Mouse (Mus musculus): ENCODE measurements around the gene Sept6.

Gene Sept6

DNA sequence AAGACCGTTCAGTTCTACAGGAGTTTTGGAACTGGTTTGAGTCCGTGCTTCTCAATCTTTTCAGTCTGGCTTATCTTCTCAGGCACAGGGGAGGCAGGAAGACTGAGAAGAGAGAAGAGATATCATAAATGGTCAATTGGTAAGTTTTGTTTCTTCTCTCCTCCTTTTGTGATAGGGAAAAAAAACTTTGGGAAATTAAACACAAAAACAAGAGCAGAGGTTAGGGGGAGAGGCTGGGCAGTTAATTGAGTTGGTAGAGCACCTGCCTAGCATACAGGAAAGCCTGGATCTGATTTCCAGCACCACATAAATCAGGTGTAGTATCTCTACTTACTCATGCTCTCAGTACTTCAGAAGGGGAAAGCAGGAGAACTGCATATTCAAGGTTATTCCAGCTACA, at the start of gene Sept6:
Gene Sept6, minus strand, starts transcription at position 101 of the 400 bp plus-strand sequence.
- DNase-seq (ENCODE audit: low read depth in 2 of 2, low spot score in 2 of 2) = no peak

DNA sequence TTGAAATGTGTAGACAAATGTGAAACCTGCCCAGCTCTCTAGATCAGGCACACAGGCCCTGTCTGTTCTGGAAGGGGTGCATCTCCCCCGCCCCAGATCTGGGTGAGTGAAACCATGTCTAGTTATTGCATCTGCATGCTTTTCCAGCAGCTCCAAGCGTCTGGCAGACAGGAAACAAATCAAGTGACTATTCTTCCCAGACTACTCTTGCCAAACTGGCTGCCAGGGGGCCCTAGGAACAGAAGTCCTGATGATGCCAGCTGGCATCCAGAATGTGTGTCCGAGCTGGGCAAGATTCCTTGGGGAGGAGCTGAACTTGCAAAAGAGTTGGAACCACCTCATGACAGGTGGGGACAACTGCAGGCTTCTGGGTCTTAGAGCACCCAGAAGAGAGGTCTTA, 36.8 kb upstream of the Sept6 start:
- no peak for DNase-seq (ENCODE audit: low read depth in 2 of 2, low spot score in 2 of 2)

DNA sequence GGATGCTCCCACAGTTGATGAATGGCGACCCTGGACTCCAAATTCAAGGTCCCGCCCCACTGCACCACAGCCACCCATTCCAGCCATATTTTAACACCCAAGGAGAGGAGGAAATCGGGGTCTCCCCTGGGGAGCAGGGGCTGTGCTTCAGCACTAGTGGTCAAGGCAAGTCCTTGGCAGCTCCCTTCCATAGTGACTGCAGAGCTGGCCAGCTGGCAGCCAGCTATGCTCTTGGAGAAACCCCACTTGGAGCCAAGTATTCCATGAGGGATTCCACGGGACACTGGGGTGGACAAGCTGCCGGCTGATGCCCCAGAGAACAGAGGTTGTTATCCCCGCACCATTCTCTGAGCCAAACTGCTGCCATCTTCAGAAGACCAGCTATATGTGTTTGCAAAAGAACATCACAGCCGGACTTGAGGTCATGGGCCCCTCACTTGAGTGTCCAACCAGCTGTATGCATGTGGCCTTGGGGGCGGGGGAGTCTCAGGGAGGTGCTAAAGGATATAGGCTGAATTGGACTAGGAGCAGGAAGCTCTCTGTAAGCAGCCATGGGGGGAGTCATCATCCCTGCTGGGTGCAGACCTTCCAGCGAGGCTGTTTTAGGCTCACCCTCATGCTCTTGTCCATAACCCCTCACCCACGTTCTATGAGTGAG, 32.2 kb upstream of the Sept6 start:
- DNase-seq (ENCODE audit: low read depth in 2 of 2, low spot score in 2 of 2) = no peak

DNA sequence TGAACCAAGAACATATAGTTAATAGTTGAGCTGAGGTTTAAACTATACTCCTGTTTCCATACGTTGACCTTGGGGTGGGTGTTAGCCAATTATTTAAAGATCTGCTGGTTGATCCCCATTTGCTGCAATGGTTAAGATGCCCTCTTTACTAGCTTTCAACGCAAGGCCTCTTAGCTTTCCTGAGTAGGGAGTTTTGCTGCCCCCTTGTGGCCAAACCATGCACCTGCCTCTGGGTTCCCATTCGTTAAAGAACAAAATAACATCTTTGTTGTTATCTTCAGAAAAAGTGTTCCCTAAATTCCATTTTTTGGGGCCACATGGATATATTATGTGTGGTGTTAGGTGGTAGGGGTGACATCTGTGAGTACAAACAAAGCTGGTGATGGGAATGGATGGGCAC, 31.1 kb upstream of the Sept6 start:
- peak; percentile 57 to 72 for DNase-seq (ENCODE audit: low read depth in 2 of 2, low spot score in 2 of 2)

DNA sequence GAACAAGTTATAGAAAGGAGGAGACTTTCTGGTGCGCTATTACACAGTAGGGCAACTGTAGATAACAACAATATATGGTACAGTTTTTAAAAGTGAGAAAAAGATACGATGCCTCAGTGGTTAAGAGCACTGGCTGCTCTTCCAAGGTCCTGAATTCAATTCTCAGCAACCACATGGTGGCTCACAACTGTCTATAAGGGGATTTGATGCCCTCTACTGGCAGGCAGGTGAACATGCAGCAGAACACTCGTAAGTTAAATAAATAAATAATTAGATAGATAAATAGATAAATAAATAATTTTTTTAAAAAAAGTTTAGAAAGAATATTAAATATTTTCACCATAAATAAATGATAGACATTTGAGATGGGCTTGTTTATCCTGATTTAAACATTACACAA, 27.5 kb upstream of the Sept6 start:
- DNase-seq (ENCODE audit: low read depth in 2 of 2, low spot score in 2 of 2) = no peak

DNA sequence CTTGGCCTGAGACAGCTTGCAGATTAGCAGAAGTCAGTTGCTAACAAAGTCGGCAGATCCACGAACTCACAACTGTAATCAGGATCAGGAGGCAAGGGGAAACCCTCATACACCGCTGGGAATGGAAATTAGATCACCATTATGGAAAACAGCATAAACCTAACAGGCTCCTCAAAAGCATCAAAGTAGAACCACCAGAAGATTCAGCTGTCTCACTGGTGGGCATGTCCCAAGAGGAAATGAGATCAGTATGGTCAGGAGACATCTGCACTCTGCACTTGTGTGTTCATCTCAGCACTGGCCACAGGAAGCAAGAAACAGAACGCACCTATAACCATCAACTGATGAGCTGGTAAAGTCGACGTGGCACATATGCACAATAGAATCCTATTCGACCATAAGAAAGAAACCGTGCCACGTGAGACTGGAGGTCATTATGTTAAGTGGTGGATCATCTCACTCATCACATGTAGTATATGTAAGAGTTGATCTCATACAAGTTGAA, 26.6 kb upstream of the Sept6 start:
- DNase-seq (ENCODE audit: low read depth in 2 of 2, low spot score in 2 of 2) = no peak

DNA sequence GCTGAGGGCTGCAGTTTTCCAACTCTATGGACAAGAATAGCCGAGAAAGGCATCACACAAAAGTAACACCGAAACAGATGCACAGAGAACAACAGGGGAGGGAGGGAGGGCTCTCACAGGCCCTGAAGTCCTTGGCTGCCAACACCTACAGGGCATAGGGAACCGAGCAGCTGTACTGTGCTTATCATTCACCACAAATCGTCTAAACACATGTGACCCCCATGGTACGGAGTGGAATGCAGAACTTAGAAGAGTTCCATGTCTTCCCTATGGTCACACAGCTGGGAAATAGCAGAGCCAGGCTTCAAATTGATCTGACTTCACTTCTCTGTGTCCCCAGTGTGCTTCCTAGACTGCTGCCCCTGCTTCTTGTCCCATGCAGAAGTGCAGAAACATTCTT, 22.3 kb upstream of the Sept6 start:
- no peak for DNase-seq (ENCODE audit: low read depth in 2 of 2, low spot score in 2 of 2)

DNA sequence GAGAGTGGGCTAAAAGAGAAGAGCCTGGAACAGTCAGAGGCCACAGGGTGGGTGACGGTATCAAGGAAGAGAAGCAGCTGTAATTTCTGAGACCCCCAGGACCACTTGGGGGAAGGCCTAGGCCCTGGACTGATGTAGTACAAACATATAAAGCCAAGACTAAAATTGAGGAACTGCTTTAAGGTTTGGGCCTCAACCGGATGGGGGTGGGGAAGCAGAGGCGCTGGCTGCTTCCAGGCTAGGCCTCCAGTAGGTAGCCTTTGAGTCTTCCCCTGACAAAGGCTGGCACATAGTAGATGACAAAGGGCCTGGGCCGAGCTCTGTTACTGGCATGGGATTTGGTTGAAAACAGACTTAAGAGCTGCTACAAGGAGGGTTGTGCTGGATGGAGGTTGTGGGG, 555 bp downstream of the Sept6 start:
- no peak for DNase-seq (ENCODE audit: low read depth in 2 of 2, low spot score in 2 of 2)

DNA sequence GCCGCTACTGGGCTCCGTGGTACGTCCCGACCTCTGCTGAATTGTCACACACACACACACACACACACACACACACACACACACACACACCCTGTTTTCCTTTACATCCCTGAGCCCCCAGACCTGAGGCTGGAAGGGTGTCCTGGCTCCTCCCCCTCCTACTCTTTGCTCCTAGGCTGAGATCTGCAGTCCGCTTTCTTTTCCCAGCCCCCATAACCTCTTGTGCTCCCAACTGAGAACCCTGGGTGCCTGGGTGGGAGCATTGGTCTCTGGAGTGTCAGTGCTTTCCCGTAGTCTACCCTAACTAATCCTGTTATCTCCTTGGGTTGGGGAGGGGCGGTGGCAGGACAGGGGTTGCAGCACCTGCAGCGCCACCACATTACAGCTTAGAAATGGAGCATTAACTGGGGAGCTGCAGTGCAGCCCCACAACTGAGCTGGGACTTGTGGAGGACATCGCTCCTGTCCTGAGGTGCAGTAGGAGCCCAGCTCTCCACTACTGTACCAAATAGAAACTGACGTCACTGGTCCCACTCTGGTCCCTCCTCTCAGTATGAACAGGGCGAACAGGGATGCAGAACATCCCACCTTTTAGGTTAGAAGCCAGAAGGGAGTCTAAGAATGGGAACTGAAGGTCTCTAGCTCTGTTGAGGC, 1.7 kb downstream of the Sept6 start:
- DNase-seq (ENCODE audit: low read depth in 2 of 2, low spot score in 2 of 2) = peak in 1 of 2 experiments; percentile 24

DNA sequence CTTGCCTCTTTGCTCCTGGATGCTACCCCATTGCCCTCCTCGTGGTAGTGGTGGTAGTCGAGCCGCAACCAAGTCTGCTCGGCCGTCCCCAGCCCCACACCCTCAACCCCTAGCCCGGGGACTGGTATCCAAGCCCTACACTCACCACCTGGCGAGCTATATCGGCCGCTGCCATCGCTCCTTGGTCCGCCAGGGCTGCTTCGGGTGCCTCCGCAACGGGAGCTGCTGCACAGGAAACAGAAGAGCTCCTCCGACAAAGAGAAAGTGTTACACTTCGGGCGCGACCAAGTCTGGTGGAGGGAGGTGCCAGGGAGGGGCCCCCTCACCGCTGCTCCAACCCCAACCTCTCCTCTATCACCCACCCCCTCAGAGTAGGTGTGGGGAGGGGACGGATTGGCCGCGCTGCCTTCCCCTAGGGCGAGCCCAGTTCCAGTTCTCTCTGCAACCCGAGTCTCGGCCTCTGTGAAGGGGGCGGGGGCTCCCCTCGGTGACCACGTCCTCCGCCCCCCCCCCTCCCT, 2.3 kb downstream of the Sept6 start:
- DNase-seq (ENCODE audit: low read depth in 2 of 2, low spot score in 2 of 2) = peak; percentile 75 to 81

DNA sequence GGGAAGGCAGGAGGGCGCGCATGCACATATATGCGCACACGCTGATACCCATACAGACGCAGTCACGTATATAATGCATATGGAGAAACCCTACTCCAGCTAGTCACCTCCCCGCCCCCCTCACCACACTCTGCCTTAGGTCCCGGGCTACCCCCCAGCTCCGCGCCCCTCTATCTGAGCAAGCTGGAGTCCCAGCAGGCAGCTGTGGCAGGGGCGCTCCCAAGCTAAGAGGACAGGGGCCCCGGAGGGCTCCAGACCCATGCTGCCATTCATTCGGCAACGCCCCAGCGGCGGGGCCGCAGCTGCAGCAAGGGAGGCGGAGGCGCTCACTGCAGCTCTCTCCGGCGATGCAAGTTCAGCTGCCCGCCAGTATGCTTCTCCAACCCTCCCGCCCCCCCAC, 2.8 kb downstream of the Sept6 start:
- DNase-seq (ENCODE audit: low read depth in 2 of 2, low spot score in 2 of 2) = no peak

DNA sequence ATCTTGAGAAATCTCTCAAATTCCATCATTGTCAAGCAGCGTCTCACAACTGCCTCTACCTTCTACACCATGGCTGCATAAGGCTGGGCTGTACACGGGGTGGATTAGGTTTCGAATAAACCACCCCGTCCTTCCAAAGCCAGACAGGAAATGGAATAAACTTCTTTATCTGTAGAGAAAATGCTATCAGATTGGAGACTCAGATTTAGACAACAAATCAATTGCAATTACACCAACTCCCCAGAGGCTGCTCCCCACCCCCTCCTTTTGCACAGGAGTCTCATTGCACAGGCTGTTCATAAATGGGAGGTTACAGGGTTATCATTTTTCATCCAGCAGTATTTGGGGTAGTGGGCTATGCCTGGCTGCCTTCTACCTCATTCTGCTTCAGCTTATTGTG, 3.7 kb downstream of the Sept6 start:
- DNase-seq (ENCODE audit: low read depth in 2 of 2, low spot score in 2 of 2) = no peak

DNA sequence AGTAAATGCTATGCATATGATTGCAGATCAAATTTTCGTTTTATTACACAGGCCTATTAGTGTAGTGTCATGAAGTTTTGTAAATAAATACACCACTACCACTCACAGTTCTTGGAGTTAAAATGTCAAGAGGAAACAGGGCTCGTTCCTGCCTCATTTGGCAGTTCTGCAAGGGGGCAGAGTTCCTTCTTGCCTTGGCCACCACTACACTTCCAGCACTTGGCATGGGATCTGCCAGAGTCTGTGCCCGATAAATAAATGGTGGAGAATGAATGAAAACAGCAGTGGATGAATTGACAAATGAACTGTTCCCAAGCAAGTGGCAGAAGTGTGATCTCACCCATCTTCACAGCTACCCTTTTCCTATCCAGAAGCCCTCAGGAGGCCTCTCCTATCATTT, 6.6 kb downstream of the Sept6 start:
- no peak for DNase-seq (ENCODE audit: low read depth in 2 of 2, low spot score in 2 of 2)

DNA sequence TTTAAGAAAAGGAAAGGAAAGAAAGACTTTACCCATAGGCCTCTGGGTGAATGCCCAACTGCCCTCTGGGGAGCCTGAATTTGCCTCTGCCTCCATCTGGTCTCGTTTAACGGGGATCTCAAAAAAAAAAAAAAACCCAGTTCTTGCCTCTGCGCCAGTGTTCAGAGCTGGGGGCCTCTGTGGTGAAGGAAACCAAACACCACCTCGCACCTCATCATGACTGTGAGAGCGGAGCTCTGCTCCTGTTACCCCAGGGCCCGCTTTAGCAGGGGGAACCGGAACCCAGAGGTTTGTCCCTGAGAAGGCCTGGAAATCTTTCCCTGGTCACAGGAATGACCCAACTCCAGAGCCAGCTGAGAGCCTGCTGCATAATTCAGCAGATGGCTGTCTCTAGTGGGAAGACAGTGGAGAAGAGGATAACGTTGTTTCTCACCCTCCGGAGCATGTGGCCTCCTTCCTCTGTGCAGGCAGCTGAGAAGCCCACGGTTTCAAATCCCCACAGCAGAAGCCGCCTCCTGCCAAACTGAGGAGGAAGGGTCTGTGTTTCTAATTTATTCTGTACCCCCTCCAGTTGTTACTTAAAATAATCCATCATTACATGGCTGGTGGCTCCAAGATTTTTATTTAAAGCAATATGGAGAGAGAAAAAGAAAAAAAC, 7.8 kb downstream of the Sept6 start:
- DNase-seq (ENCODE audit: low read depth in 2 of 2, low spot score in 2 of 2) = peak; percentile 11 to 33

DNA sequence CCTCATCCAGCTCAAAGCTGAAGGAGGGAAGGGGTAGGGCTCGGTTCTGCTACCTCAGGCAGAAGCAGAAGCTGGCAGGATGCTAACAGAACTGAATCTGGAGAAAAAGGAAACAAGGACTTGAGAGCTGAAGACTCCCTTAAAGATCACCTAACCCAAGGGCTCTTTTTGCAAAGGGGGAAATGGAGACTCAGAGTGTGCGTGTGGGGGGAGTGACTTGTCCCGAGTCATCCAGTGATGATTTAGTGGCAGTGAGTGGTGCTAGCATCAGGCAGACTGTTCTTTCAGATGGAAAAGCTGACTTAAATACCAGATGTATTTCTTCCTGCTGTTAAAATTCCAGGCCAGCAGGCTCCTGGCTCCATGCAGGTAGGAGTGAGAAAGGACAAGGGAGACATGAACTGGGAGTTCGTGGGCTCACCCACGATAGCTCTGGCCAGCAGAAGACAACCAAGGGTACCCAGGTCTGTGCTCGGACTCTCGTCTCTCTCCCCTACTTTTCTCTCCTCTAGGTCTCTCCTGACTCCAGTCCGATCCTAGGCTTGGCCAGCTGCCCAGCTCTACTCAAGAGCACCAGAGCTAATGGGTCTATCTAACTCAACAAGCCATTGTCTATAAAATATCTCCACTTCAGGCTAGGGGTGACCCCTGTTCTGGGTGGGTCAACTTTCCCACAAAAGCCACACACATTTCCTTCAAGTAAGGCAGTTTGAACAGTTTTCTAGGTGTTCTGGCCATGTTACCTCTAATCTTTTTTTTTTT, 8.5 kb downstream of the Sept6 start:
- DNase-seq (ENCODE audit: low read depth in 2 of 2, low spot score in 2 of 2) = no peak

DNA sequence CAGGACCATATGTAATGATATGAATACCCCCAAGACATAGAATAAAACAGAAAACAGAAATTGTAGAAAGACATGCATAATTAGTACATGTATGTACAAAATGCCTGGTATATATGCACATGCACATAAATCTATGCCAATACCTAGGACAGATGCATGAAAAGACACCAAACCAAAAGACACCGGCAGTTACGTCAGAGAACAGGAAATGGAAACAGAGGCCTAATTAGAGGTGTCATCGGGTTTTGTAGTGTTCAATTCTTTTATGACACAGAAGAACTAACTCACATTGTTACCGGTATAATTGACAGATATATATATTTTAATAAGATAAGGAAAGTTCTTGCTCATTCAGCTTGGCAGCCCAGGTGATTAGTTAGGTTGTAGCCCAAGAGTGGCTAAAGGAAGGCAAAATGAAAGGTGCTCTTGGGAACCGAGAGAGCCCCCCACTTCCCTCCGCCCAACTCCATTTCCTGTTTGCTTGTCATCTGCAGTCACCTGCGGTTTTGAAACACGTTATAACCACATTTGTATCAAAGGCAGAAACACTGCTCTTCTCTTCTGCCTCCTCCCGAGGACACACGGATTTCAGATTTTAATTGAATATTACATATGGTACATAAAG, 10.9 kb downstream of the Sept6 start:
- peak; percentile 62 to 81 for DNase-seq (ENCODE audit: low read depth in 2 of 2, low spot score in 2 of 2)

DNA sequence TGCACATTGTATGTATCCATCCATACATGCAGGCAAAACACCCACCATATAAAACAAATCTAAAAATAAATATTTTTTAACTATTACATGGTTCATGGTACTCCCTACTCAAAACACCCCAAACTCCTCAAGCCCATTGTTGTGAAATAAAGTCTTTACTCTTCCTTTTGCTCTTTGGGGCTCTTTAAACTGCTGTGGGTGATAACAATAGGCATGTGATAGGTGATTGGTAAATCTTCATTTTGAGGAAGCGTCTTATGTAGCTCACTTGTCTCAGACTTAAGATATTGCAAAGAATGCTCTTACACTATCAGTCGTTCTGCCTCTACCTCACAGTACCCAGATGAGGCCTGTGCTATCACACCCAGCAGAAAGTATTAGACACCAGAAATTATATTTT, 13.7 kb downstream of the Sept6 start:
- DNase-seq (ENCODE audit: low read depth in 2 of 2, low spot score in 2 of 2) = no peak

DNA sequence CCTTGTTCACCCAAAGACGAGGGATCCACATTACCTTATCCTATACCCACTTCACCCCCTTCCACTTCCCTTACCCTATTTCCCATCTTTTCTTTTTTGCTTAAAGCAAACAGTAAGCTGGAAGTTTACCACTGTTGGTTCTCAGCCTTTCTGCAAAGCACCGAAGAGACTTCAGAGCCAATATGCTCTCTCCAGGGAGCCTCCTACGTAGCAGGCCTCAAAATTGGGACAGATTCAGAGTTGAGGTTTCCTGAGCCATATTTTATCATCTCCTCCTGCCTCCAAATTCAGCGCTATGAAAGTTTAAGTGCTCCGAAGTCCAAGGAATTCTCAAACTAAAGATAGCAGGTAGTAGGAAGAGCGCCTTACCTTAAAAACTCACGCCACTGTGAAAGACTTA, 14.6 kb downstream of the Sept6 start:
- no peak for DNase-seq (ENCODE audit: low read depth in 2 of 2, low spot score in 2 of 2)

DNA sequence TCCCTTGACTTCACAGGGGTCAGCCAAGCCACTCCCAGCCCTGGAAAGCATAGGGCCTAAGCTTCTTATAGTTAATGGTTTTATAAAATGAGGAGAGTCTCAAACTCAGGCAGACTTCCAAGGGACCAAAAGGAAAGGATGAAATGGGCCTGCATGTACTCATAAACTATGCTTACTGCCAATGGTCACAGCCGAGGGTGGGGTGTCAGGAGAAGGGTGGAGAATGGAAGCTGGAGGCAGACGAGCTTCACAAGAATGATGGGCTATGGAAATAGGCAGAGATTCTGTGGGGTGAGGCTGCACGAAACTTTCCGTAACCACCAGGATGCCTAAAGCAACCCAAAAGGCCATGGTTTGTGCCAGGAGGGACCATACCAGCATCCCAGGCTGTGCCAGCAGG, 15.3 kb downstream of the Sept6 start:
- no peak for DNase-seq (ENCODE audit: low read depth in 2 of 2, low spot score in 2 of 2)

DNA sequence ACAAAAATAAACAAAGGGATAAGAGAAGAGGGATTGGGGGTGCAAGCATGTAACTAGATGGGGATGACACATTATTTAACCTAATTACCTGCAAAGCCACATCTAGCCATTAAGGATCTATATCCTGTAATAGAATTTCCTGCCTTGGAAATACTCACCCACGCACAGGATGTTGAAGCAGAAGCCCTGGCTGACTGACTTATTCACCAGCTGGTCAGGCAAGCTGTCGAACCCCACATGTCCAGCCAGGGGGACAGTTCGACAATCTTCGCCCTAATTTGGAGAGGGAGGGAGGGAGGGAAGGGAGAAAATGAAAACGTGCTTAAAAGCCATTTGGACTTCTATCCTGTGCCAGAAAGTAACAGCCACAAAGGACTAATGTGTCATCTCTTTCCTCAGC, 16.7 kb downstream of the Sept6 start:
- no peak for DNase-seq (ENCODE audit: low read depth in 2 of 2, low spot score in 2 of 2)

DNA sequence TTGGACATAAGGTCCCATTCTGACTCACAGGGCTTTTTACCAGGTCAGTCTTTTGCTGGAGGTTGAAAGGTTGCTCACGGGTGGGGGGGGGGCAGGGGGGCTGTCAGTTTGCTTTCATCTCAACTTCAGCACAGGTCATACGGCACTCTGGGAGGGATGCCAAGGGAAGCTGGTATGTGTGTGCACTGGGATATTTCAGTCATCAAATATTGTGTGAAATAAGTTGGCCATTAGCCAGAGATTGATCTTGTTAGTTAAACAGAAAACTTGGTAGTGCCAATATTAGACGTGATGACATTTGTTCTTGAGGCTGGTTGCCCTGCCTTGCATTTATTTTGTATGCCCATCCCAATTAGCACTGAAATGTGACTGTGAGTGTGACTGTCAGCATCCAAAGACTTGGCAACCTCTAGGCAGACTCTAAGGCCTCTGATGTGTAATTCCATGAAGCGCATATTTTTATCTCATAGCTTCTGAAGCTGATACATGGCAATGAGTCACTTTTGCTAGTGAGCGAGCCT, 18.6 kb downstream of the Sept6 start:
- no peak for DNase-seq (ENCODE audit: low read depth in 2 of 2, low spot score in 2 of 2)
